8 mouse cellular contexts compared by ENCODE assay signal in genomic region chr7:92637021-92637625, GRCm38 (mm10). TPM values are rescaled to one million over a fixed set of nuclear protein-coding genes. Genes with fewer than 3 reads are reported as not detected.
DNase-seq lines count a peak whose midpoint lies in the region; ATAC-seq and TF ChIP-seq lines count a peak whose summit lies in the region.

Gene Ankrd42, minus strand, starts transcription at chr7:92637142.

- peak; percentile 48 for TF ChIP-seq CTCF in lung, postnatal 0 days (IDR thresholded peaks at IDR 0.05)

- peak; percentile 95 for DNase-seq in MN1 (ENCODE audit: low spot score)
- peak; percentile 89 for DNase-seq in cerebellum, adult 9-10 months
- DNase-seq in hindbrain, embryonic 10.5 days (ENCODE audit: low spot score) = peak; percentile 92
- DNase-seq in layer of hippocampus, adult 9-11 months = peak; percentile 93
- DNase-seq in lung, postnatal 0 days (ENCODE audit: low spot score) = peak; percentile 97
- DNase-seq in ovary, postnatal 14 days (ENCODE audit: low spot score) = peak; percentile 85
- DNase-seq in thymus, postnatal 14 days = peak; percentile 91

- H3K27me3 ChIP-seq in hindbrain, embryonic 10.5 days (ENCODE audit: insufficient read depth, poor library complexity, severe bottlenecking) = no peaks in the 10 kb centered on the region; the same call in 1 of the 2 replicates
- H3K27me3 ChIP-seq in lung, postnatal 0 days (replicated peaks; ENCODE audit: insufficient read depth, low read length) = no peaks in the 10 kb centered on the region

- peak within 1 kb of the TSS; percentile 95 for H3K4me2 ChIP-seq in lung, postnatal 0 days (replicated peaks; ENCODE audit: low read depth, low read length)

- no peak for TF ChIP-seq EP300 in lung, postnatal 0 days (IDR thresholded peaks at IDR 0.05)

- H3K4me3 ChIP-seq in hindbrain, embryonic 10.5 days = peak within 1 kb of the TSS; percentile 86
- H3K4me3 ChIP-seq in lung, postnatal 0 days (ENCODE audit: low read depth, low read length) = peak within 1 kb of the TSS; percentile 55

- peak within 1 kb of the TSS; percentile 88 for H3K27ac ChIP-seq in hindbrain, embryonic 10.5 days
- H3K27ac ChIP-seq in lung, postnatal 0 days (ENCODE audit: low read length) = peak within 1 kb of the TSS; percentile 63

- H3K9me3 ChIP-seq in hindbrain, embryonic 10.5 days = no peaks in the 10 kb centered on the region
- no peaks in the 10 kb centered on the region for H3K9me3 ChIP-seq in lung, postnatal 0 days (ENCODE audit: low read length)

- under 1% methylated on average over 44 of the region's 44 CpGs for WGBS in hindbrain, embryonic 10.5 days
- WGBS in lung, postnatal 0 days = under 1% methylated on average over 43 of the region's 44 CpGs

- ATAC-seq in frontal cortex, adult (ENCODE audit: low TSS enrichment) = peak; percentile 98
- peak; percentile 99 for ATAC-seq in lung, postnatal 0 days

- H3K4me1 ChIP-seq in hindbrain, embryonic 10.5 days (replicated peaks) = peaks cover 19% of the 10 kb centered on the region
- peaks cover 8% of the 10 kb centered on the region; the same call in 1 of the 2 replicates for H3K4me1 ChIP-seq in lung, postnatal 0 days (ENCODE audit: insufficient read depth, low read depth, low read length)

- peak within 1 kb of the TSS; percentile 65 for H3K9ac ChIP-seq in lung, postnatal 0 days (replicated peaks; ENCODE audit: low read depth)

- H3K36me3 ChIP-seq in hindbrain, embryonic 10.5 days = peaks cover 23% of the 10 kb centered on the region
- H3K36me3 ChIP-seq in lung, postnatal 0 days (ENCODE audit: insufficient read depth, low read length) = no peaks in the 10 kb centered on the region

RNA-seq across cellular contexts. Expression of gene Ankrd42, which starts in this region (rescaled TPM):
- 10.0 and 11.1 TPM in 2 replicates for polyA plus RNA-seq in hindbrain, embryonic 10.5 days (2016; fragmentation: Nextera tagmentation; extraction: Ambion mirVana)
- 6.5 and 8.6 TPM in 2 replicates for polyA plus RNA-seq in lung, postnatal 0 days (2015; fragmentation: Nextera tagmentation; extraction: Ambion mirVana)

Comparison
In these comparisons a context has a peak if more than half of its experiments do, and no peak if none do; other contexts are left out.
1. Peak in every context shown above with its lines: DNase-seq, ATAC-seq, H3K4me3 ChIP-seq and H3K27ac ChIP-seq.